Mouse (Mus musculus): ENCODE measurements at regions not wholly inside any gene's neighbourhood (a gene's known extent, or its start where the extent isn't known, plus 50 kb on each side); places are given as distances from the start of the nearest gene placed in this dataset.

- no peak overlapping the region for H3K4me3 ChIP-seq
- WGBS, result 81% methylated on average over 4 of the region's 4 CpGs
- H3K27ac ChIP-seq, result no peak overlapping the region
- H3K27me3 ChIP-seq (ENCODE audit: insufficient read depth, poor library complexity, severe bottlenecking), result no peaks in the 10 kb centered on the region
- no peaks in the 10 kb centered on the region for H3K9me3 ChIP-seq
- no peaks in the 10 kb centered on the region for H3K4me1 ChIP-seq
- H3K36me3 ChIP-seq, result no peaks in the 10 kb centered on the region
- DNase-seq (ENCODE audit: low spot score), result no peak
Observed at GRCm38 (mm10) chr6:75805223-75805622, 692.4 kb downstream of the Gm9008 start.

- Histone ChIP-seq H3K4me1 (no peaks in the 10 kb centered on the region), H3K9me3 (no peaks in the 10 kb centered on the region), H3K4me3 (no peak overlapping the region), H3K27ac (no peak overlapping the region), H3K36me3 (no peaks in the 10 kb centered on the region), H3K27me3 (ENCODE audit: insufficient read depth, poor library complexity, severe bottlenecking) (no peaks in the 10 kb centered on the region)
- DNase-seq (ENCODE audit: low spot score), result no peak
- 72% methylated on average over 3 of the region's 3 CpGs for WGBS
Observed at GRCm38 (mm10) chr6:75799993-75800392, 697.6 kb downstream of the Gm9008 start.

DNA sequence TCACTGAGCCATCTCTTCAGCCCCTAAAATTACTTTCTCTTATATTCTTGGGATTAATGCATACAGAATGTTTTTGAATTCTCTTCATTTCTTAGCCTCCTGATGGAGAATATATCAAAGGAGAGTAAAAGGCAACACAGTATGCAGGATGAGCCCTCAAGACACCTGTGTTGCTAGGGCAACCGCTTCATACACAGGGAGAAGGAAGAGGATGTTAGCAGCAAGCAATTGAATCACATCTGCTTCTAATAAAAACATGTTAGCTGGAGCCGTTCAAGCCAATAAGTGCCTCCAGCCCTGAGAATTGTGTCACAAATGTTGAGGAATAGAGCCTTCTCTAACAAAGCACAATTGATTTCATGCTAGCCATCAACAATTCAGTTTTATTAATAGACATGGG is 698.0 kb downstream of the Gm9008 start:
- 63% methylated on average over 2 of the region's 2 CpGs for WGBS
- H3K36me3 ChIP-seq, result no peaks in the 10 kb centered on the region
- no peak for DNase-seq (ENCODE audit: low spot score)
- no peaks in the 10 kb centered on the region for H3K27me3 ChIP-seq (ENCODE audit: insufficient read depth, poor library complexity, severe bottlenecking)
- H3K4me3 ChIP-seq, result no peak overlapping the region
- H3K9me3 ChIP-seq, result no peaks in the 10 kb centered on the region
- H3K4me1 ChIP-seq, result no peaks in the 10 kb centered on the region
- no peak overlapping the region for H3K27ac ChIP-seq

GRCm38 (mm10) chr6:75782680-75783079 is 714.9 kb downstream of the Gm9008 start:
- no peaks in the 10 kb centered on the region for H3K4me1 ChIP-seq
- DNase-seq (ENCODE audit: low spot score), result no peak
- H3K27me3 ChIP-seq (ENCODE audit: insufficient read depth, poor library complexity, severe bottlenecking), result no peaks in the 10 kb centered on the region
- H3K36me3 ChIP-seq, result no peaks in the 10 kb centered on the region
- H3K27ac ChIP-seq, result no peak overlapping the region
- 46% methylated on average over 20 of the region's 20 CpGs for WGBS
- H3K9me3 ChIP-seq, result no peaks in the 10 kb centered on the region
- peak overlapping the region; percentile 33; the same call in 1 of the 2 replicates for H3K4me3 ChIP-seq

DNA sequence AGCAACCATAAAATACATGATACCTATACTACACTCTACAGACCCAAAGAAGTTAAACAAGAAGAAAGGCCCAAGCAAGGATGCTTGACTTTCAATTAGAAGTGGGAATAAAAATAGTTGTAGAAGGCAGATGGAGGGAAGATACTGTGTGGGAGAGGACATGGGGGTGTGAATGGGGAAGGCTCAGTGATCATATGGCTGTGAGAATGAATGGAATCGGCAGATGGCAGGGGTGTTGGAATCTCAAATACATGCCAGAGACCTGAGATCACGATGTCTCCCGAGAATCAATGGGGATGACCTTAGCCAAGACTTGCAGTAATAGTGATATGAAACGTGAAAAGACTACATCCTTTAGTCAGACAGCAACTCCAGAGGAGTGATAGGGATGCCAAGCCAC is 734.5 kb downstream of the Gm9008 start:
- H3K36me3 ChIP-seq, result no peaks in the 10 kb centered on the region
- WGBS, result 81% methylated on average over 4 of the region's 4 CpGs
- no peak for DNase-seq (ENCODE audit: low spot score)
- H3K9me3 ChIP-seq, result no peaks in the 10 kb centered on the region
- no peaks in the 10 kb centered on the region for H3K27me3 ChIP-seq (ENCODE audit: insufficient read depth, poor library complexity, severe bottlenecking)
- no peak overlapping the region for H3K27ac ChIP-seq
- H3K4me1 ChIP-seq, result no peaks in the 10 kb centered on the region
- H3K4me3 ChIP-seq, result no peak overlapping the region

DNA sequence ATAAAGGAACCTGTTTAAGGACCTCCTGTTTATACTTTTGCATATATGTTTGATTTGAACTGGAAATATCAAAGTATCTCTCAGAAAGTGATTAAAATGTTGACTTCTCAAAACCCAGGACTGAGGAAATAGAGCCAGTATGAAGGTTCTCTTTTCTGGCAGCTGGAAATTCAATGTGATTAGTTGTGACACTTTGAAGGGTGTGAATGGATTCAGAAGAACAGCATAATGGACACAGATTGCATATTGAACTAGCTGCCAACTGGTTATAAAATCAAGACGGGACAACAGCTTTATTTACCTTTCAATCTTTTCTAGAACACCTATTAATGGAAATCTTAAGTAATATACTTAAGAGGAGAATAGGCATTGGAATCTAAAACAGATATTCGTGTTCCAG is 741.4 kb downstream of the Gm9008 start:
- Histone ChIP-seq H3K9me3 (no peaks in the 10 kb centered on the region), H3K4me1 (no peaks in the 10 kb centered on the region), H3K4me3 (no peak overlapping the region), H3K27ac (no peak overlapping the region), H3K27me3 (ENCODE audit: insufficient read depth, poor library complexity, severe bottlenecking) (no peaks in the 10 kb centered on the region), H3K36me3 (no peaks in the 10 kb centered on the region)
- DNase-seq (ENCODE audit: low spot score), result no peak
- 65% methylated on average over 2 of the region's 2 CpGs for WGBS
